9 mouse cellular contexts compared by ENCODE assay signal in genomic region chr5:136881380-136882009, GRCm38 (mm10). TPM values are rescaled to one million over a fixed set of nuclear protein-coding genes. Genes with fewer than 3 reads are reported as not detected.
DNase-seq lines count a peak whose midpoint lies in the region; ATAC-seq and TF ChIP-seq lines count a peak whose summit lies in the region.
"Had no signal": no experiment of that assay in that cellular context is flagged by ENCODE, and none has a peak within 500 bp of the region (broad histone marks: within the 10 kb centered on the region; RNA-seq: fewer than 3 reads in every experiment).

No protein-coding gene starts in this region.

- no peaks in the 10 kb centered on the region for H3K36me3 ChIP-seq in ES-E14 (ENCODE audit: control insufficient read depth, insufficient read depth, low read length, poor library complexity, severe bottlenecking)
- H3K36me3 ChIP-seq in forebrain, postnatal 0 days (ENCODE audit: insufficient read depth) = no peaks in the 10 kb centered on the region
- H3K36me3 ChIP-seq in lung, embryonic 15.5 days = no peaks in the 10 kb centered on the region

- peak overlapping the region; percentile 35 to 41; a peak in 3 of 4 replicates for H3K4me3 ChIP-seq in ES-E14 (ENCODE audit: insufficient read depth in 1 of 2, low read depth in 1 of 2, low read length in 2 of 2, poor library complexity in 1 of 2, severe bottlenecking in 1 of 2)
- peak overlapping the region; percentile 52 for H3K4me3 ChIP-seq in forebrain, postnatal 0 days (ENCODE audit: low read depth, low read length)
- peak overlapping the region; percentile 40 for H3K4me3 ChIP-seq in lung, embryonic 15.5 days

- peak; percentile 94 for TF ChIP-seq CTCF in forebrain, postnatal 0 days (IDR thresholded peaks at IDR 0.05; ENCODE audit: low read depth)

- H3K4me2 ChIP-seq in forebrain, postnatal 0 days (ENCODE audit: low read depth) = peak overlapping the region; percentile 96
- peak overlapping the region; percentile 73 for H3K4me2 ChIP-seq in lung, embryonic 15.5 days

- no peak overlapping the region for H3K9ac ChIP-seq in ES-E14 (ENCODE audit: insufficient read depth, low read depth, low read length, poor library complexity, severe bottlenecking)
- peak overlapping the region; percentile 68 for H3K9ac ChIP-seq in forebrain, postnatal 0 days
- peak overlapping the region; percentile 7; the same call in 1 of the 2 replicates for H3K9ac ChIP-seq in lung, embryonic 15.5 days

- DNase-seq in ES-E14 (ENCODE audit: low read depth, low spot score) = peak; percentile 74
- DNase-seq in cerebellum, adult 18-20 months = peak; percentile 67 to 80
- DNase-seq in forebrain, postnatal 0 days = peak; percentile 90
- DNase-seq in heart, postnatal 4 days = peak; percentile 90
- DNase-seq in layer of hippocampus, adult 8-10 months (ENCODE audit: low spot score in 2 of 2) = peak; percentile 34 to 82
- DNase-seq in ovary, postnatal 14 days (ENCODE audit: low spot score) = peak; percentile 83
- peak; percentile 81 for DNase-seq in thymus, postnatal 0 days (ENCODE audit: low spot score)

- H3K9me3 ChIP-seq in ES-E14 (ENCODE audit: control insufficient read depth, insufficient read depth, low read depth, low read length) = no peaks in the 10 kb centered on the region
- H3K9me3 ChIP-seq in forebrain, postnatal 0 days (ENCODE audit: low read length) = no peaks in the 10 kb centered on the region
- no peaks in the 10 kb centered on the region for H3K9me3 ChIP-seq in lung, embryonic 15.5 days

- peak; percentile 77 for ATAC-seq in forebrain, postnatal 0 days
- peak; percentile 75; the same call in 1 of the 2 replicates for ATAC-seq in lung, embryonic 15.5 days (ENCODE audit: borderline replicate concordance, extremely low read depth, low FRiP score, low TSS enrichment)

- H3K27me3 ChIP-seq in forebrain, postnatal 0 days (ENCODE audit: insufficient read depth, low read length) = peaks cover 15% of the 10 kb centered on the region
- H3K27me3 ChIP-seq in lung, embryonic 15.5 days = peaks cover 32% of the 10 kb centered on the region

- WGBS in forebrain, postnatal 0 days = 4% methylated on average over 39 of the region's 39 CpGs
- WGBS in lung, embryonic 15.5 days = 5% methylated on average over 39 of the region's 39 CpGs

- H3K4me1 ChIP-seq in ES-E14 (ENCODE audit: control insufficient read depth in 2 of 2, insufficient read depth in 2 of 2, low read length in 2 of 2, poor library complexity in 1 of 2) = peaks cover 0 to 2% of the 10 kb centered on the region in 2 experiments; a peak in 1 of 4 replicates
- H3K4me1 ChIP-seq in forebrain, postnatal 0 days (ENCODE audit: insufficient read depth) = peaks cover 6% of the 10 kb centered on the region; the same call in 1 of the 2 replicates
- H3K4me1 ChIP-seq in lung, embryonic 15.5 days = peaks cover 12% of the 10 kb centered on the region; the same call in 1 of the 2 replicates

- in situ Hi-C loops in ES-E14 (cut with MboI; ENCODE audit: low sequenced_read_pairs in 2 of 2, unreplicated experiment in 2 of 2) = loop anchor here (10.0 to 25.0 kb wide), 2 partner anchors 87 to 94 kb away; no protein-coding TSS in a partner anchor

- no peak overlapping the region for H3K27ac ChIP-seq in ES-E14 (ENCODE audit: insufficient read depth, low read depth, low read length, poor library complexity, severe bottlenecking)
- H3K27ac ChIP-seq in forebrain, postnatal 0 days (ENCODE audit: low read depth, low read length) = no peak overlapping the region
- no peak overlapping the region for H3K27ac ChIP-seq in lung, embryonic 15.5 days
- H3K27ac ChIP-seq: macrophage had no signal

TF ChIP-seq in ES-E14, 5 proteins besides CTCF, POLR2A, EP300 and RAD21:
- TF ChIP-seq MAFK (IDR thresholded peaks at IDR 0.05; ENCODE audit: insufficient read depth, low read depth, low read length) (no peak), ZNF384 (IDR thresholded peaks at IDR 0.05; ENCODE audit: low read depth, low read length) (no peak), HCFC1 (IDR thresholded peaks at IDR 0.05; ENCODE audit: borderline replicate concordance, insufficient read depth, low read length) (no peak), ZC3H11A (IDR thresholded peaks at IDR 0.05; ENCODE audit: borderline replicate concordance, low read depth, low read length) (no peak), CHD2 (IDR thresholded peaks at IDR 0.05; ENCODE audit: low read depth, low read length) (no peak)

RNA-seq across cellular contexts. Expression of gene Col26a1, which starts 1.5 kb away (rescaled TPM):
- 2.9 and 5.8 TPM in 2 replicates for total RNA-seq in ES-E14 (2012; rRNA removed)
- 39.9 and 43.7 TPM in 2 replicates for total RNA-seq in forebrain, postnatal 0 days (2014; rRNA removed)
- polyA plus RNA-seq in forebrain, postnatal 0 days (2015; fragmentation: Nextera tagmentation; extraction: Ambion mirVana) = 24.3 and 27.1 TPM in 2 replicates
- 10 to 100 TPM; 10.7 to 11.4 TPM for total RNA-seq in heart, postnatal 4 days (2021)
- 1 to 10 TPM; 4.0 to 4.7 (median 4.5) TPM for total RNA-seq in layer of hippocampus, adult 8-10 months (2022)
- 12.1 and 13.5 TPM in 2 replicates for polyA plus RNA-seq in lung, embryonic 15.5 days (2015; fragmentation: Nextera tagmentation; extraction: Ambion mirVana)
- polyA plus RNA-seq in thymus, postnatal 0 days (2015; fragmentation: Nextera tagmentation; extraction: Ambion mirVana) = 0.95 and 1.1 TPM in 2 replicates
- polyA plus RNA-seq: macrophage had no signal

RNA-seq across cellular contexts. Expression of gene Ift22, which starts 26.5 kb away (rescaled TPM):
- total RNA-seq in ES-E14 (2012; rRNA removed) = 15.9 and 18.3 TPM in 2 replicates
- 30.7 and 35.9 TPM in 2 replicates for total RNA-seq in forebrain, postnatal 0 days (2014; rRNA removed)
- 125 and 134 TPM in 2 replicates for polyA plus RNA-seq in forebrain, postnatal 0 days (2015; fragmentation: Nextera tagmentation; extraction: Ambion mirVana)
- total RNA-seq in heart, postnatal 4 days (2021) = 10 to 100 TPM; 14.2 to 14.3 TPM
- 10 to 100 TPM; 70.1 to 86.2 (median 80.7) TPM for total RNA-seq in layer of hippocampus, adult 8-10 months (2022)
- polyA plus RNA-seq in lung, embryonic 15.5 days (2015; fragmentation: Nextera tagmentation; extraction: Ambion mirVana) = 84.6 and 87.1 TPM in 2 replicates
- polyA plus RNA-seq in thymus, postnatal 0 days (2015; fragmentation: Nextera tagmentation; extraction: Ambion mirVana) = 36.7 and 40.5 TPM in 2 replicates
